Comparison of ENCODE assay signal across 9 mouse cellular contexts in the genomic region with DNA sequence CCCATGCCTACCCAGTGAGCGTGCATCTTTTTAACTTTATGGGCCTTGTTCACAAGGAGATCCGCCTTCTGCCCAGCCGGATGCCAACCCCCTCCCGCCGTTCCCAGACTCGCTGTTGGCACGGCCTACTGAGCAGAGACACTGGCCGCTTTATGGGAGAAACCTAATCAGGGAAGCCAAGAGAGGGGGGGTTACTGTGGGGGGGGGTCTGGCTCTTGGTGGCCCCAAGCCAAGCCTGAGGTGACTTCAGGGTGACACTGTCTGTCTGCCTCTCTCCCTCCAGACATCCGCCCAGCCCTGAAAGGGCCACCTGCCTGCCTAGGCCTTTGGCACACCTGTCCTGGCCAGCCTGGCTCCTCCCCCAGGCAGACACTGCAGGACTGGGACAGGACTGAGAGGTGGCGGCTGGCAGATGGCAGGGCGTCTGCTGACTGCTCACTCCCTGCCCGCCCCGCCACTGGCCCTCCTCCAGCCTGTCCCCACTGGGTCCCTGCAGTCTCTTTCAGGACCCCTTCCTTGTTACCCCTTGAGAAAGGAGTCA. TPM values are rescaled to one million over a fixed set of nuclear protein-coding genes. Genes with fewer than 3 reads are reported as not detected.
DNase-seq lines count a peak whose midpoint lies in the region; ATAC-seq and TF ChIP-seq lines count a peak whose summit lies in the region.
"Had no signal": no experiment of that assay in that cellular context is flagged by ENCODE, and none has a peak within 500 bp of the region (broad histone marks: within the 10 kb centered on the region; RNA-seq: fewer than 3 reads in every experiment).

No protein-coding gene starts in this region.

- intact Hi-C loops in gastrocnemius, postnatal 14 days (cut with DNase I; ENCODE audit: low total_unique reads): loop anchor here (2.0 kb wide), 1 partner anchor 14 kb away; no protein-coding TSS in a partner anchor

- 52% methylated on average over 13 of the region's 13 CpGs for WGBS in lung, adult 2 months
- 2% methylated on average over 13 of the region's 13 CpGs for WGBS in cerebellum, adult 2 months

- peak; percentile 48 for DNase-seq in lung, adult 2 months
- DNase-seq in lung, postnatal 25 days (ENCODE audit: low spot score): no peak
- DNase-seq in cerebellum, adult 2 months: peak; percentile 93 to 95
- peak; percentile 67 for DNase-seq in gastrocnemius, postnatal 14 days
- peak; percentile 84 to 85 for DNase-seq in kidney, postnatal 36 days
- DNase-seq in right cerebral cortex, postnatal 4 days: peak; percentile 66
- DNase-seq: liver, embryonic 13.5 days had no signal

- no peak for TF ChIP-seq CTCF in lung, adult 2 months (IDR thresholded peaks at IDR 0.05; ENCODE audit: insufficient read depth, low read length)
- no peak for TF ChIP-seq CTCF in cerebellum, adult 2 months (IDR thresholded peaks at IDR 0.05; ENCODE audit: borderline replicate concordance, insufficient read depth, low read depth, low read length)

- no peak overlapping the region for H3K4me3 ChIP-seq in lung, adult 2 months (replicated peaks; ENCODE audit: extremely low read depth, low read depth, low read length)
- no peak overlapping the region for H3K4me3 ChIP-seq in cerebellum, adult 2 months (replicated peaks; ENCODE audit: insufficient read depth, low read depth, low read length)
- H3K4me3 ChIP-seq: liver, embryonic 13.5 days had no signal

- peak overlapping the region; percentile 77 for H3K27ac ChIP-seq in cerebellum, adult 2 months (ENCODE audit: insufficient read depth, low read length)
- H3K27ac ChIP-seq: liver, embryonic 13.5 days had no signal

- no peaks in the 10 kb centered on the region for H3K27me3 ChIP-seq in cerebellum, adult 2 months (ENCODE audit: control insufficient read depth, insufficient read depth, low read length)
- H3K27me3 ChIP-seq: liver, embryonic 13.5 days had no signal

- ATAC-seq in CD4-positive, CD25-positive, alpha-beta regulatory T cell, adult 4 months: no peak
- ATAC-seq in erythroblast, adult 5-6 weeks (replicated peaks; ENCODE audit: low FRiP score, poor library complexity, severe bottlenecking): no peak

- H3K4me1 ChIP-seq in lung, adult 2 months (ENCODE audit: control insufficient read depth, insufficient read depth, low read length): peaks cover 64% of the 10 kb centered on the region
- peaks cover 76% of the 10 kb centered on the region for H3K4me1 ChIP-seq in cerebellum, adult 2 months (ENCODE audit: control insufficient read depth, insufficient read depth, low read length)

- no peak for TF ChIP-seq POLR2A in lung, adult 2 months (IDR thresholded peaks at IDR 0.05; ENCODE audit: borderline replicate concordance, extremely low read depth, low read depth, low read length)
- no peak for TF ChIP-seq POLR2A in cerebellum, adult 2 months (IDR thresholded peaks at IDR 0.05; ENCODE audit: borderline replicate concordance, insufficient read depth, low read length)

RNA-seq across cellular contexts. Expression of gene Ppara, which starts 32.3 kb away (rescaled TPM):
- polyA plus RNA-seq in lung, adult 2 months (2012; rRNA removed): 2.2 and 2.3 TPM in 2 replicates
- 1.1 and 1.5 TPM in 2 replicates for polyA plus RNA-seq in cerebellum, adult 2 months (2012; rRNA removed)
- total RNA-seq in gastrocnemius, postnatal 14 days (2021): 10 to 100 TPM in 1 of 2 experiments, 1 to 10 TPM in 1; 6.3 to 16.3 TPM
- polyA plus RNA-seq in CD4-positive, CD25-positive, alpha-beta regulatory T cell, adult 4 months (2017; shearing (Covaris generic)): under 1 TPM in 1 of 2 experiments, not detected in 1; 0.20 TPM
- not detected in 2 replicates for total RNA-seq in erythroblast, adult 5-6 weeks (2015; ENCODE audit: low replicate concordance)
- total RNA-seq in erythroblast, adult 5-6 weeks (2017; ENCODE audit: low replicate concordance): not detected in 2 replicates
